Mouse (Mus musculus): ENCODE measurements around the gene Golga4.
A peak's percentile ranks its signal among the peaks of the same experiment; 100 is the strongest.

DNA sequence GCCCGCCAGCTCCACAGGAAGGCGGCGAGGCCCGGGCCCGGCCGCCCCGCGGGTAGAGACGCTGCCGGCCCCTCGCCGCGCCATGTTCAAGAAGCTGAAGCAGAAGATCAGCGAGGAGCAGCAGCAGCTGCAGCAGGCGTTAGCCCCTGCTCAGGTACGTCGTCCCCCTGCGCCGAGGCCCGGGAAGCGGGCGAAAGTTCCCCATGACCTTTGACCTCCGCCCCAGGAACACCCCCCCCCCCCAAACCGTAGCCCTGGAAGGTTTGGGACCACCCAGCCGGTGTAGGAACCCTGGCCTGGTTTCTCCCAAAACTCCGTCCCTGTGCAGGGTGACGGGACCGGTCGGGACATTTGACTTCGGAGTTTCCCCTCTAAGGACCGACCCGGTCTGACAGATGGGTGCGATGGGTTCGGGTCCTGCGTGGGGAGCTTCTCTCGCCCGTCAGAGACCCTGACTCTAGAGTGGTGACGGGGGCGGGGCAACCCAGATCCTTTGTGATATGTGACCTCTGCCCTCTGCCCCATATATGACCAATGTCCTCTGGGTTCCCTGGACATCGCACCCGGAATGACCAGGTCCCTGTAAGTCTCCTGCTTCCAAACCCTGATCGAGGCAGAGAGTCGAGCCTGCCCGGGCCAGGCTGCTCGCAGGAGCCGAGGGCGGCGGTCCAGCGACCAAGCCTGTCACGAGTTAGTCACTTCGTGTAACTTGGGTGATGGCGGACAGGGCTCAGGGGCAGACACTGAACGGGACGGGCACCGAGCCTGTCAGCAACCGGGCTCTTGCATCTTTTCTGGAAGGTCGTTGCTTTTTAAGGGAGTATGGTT, 551 bp downstream of the Golga4 start:
- no peak for TF ChIP-seq CTCF (IDR thresholded peaks at IDR 0.05; ENCODE audit: control insufficient read depth, insufficient read depth, low read length)
- peak; percentile 1; the same call in 1 of the 2 replicates for TF ChIP-seq POLR2A (IDR thresholded peaks at IDR 0.05; ENCODE audit: borderline replicate concordance, control insufficient read depth, low read depth, low read length)
